Comparison of ENCODE assay signal across 27 mouse cellular contexts in the genomic region with DNA sequence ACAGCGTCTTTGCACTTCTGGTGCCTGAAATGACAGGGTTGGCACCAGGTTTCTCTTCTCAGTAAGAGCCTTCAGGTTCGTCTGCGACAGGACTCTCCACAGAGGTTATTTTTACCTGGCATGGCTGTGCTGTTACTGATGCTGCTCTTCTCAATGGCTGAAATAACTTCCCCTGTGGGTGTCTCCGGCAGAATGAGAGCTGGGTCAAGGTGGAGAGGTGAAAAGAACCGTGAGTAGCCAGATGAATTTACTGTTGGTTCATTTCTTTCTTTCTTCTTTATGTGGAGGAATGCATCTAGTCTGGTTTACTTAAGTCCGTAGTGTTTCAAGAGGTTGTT. TPM values are rescaled to one million over a fixed set of nuclear protein-coding genes. Genes with fewer than 3 reads are reported as not detected.
DNase-seq lines count a peak whose midpoint lies in the region; ATAC-seq and TF ChIP-seq lines count a peak whose summit lies in the region.
"Had no signal": no experiment of that assay in that cellular context is flagged by ENCODE, and none has a peak within 500 bp of the region (broad histone marks: within the 10 kb centered on the region; RNA-seq: fewer than 3 reads in every experiment).

No protein-coding gene starts in this region.

- peak overlapping the region; percentile 46 for H3K4me3 ChIP-seq in left cerebral cortex, adult 2 months
- H3K4me3 ChIP-seq: erythroblast, embryonic 14.5 days; heart, embryonic 12.5 days; hindbrain, embryonic 13.5 days; limb, embryonic 12.5 days; liver, embryonic 15.5 days had no signal

- peak overlapping the region; percentile 89 for H3K27ac ChIP-seq in left cerebral cortex, adult 2 months
- H3K27ac ChIP-seq: hindbrain, embryonic 13.5 days; limb, embryonic 12.5 days; liver, embryonic 15.5 days had no signal

- DNase-seq in frontal cortex, postnatal 10 days (ENCODE audit: low spot score in 2 of 2), result no peak
- peak in 1 of 2 experiments; percentile 11 for DNase-seq in left cerebral cortex, adult 2 months (ENCODE audit: extremely low spot score in 1 of 2, low spot score in 2 of 2)
- DNase-seq in left cerebral cortex, postnatal 10 days (ENCODE audit: extremely low spot score in 1 of 2, low spot score in 2 of 2), result no peak
- peak; percentile 39 to 47 for DNase-seq in right cerebral cortex, adult 2 months (ENCODE audit: low spot score in 2 of 2)
- DNase-seq in right cerebral cortex, postnatal 10 days (ENCODE audit: low spot score in 2 of 2), result no peak
- DNase-seq in cerebellum, postnatal 4 days (ENCODE audit: low spot score in 2 of 2), result no peak
- DNase-seq: adrenal gland, postnatal 14 days; cerebellum, adult 11-12 months; cerebellum, adult 9-11 months; gastrocnemius, postnatal 25 days; heart, adult 18-20 months; heart, postnatal 4 days; kidney, adult 9 months; kidney, postnatal 10 days; layer of hippocampus, adult 9-11 months; lung, embryonic 14.5 days; lung, postnatal 14 days had no signal

- intact Hi-C loops in left cerebral cortex, adult 2 months (cut with DNase I), result no loop called here
- intact Hi-C loops in left cerebral cortex, postnatal 10 days (cut with DNase I), result no loop called here

- peak; percentile 81 for ATAC-seq in frontal cortex, adult (ENCODE audit: low TSS enrichment)
- ATAC-seq: intestine, embryonic 16.5 days; Patski had no signal

- TF ChIP-seq CTCF in left cerebral cortex, adult 2 months (IDR thresholded peaks at IDR 0.05), result no peak

RNA-seq across cellular contexts. Expression of gene Robo1, which starts 0.2 kb away (rescaled TPM):
- 10 to 100 TPM; 50.3 to 55.6 TPM for total RNA-seq in left cerebral cortex, adult 2 months (2021)
- total RNA-seq in left cerebral cortex, postnatal 10 days (2021), result 100 to 1,000 TPM in 1 of 2 experiments, 10 to 100 TPM in 1; 96.8 to 101 TPM
- total RNA-seq: common myeloid progenitor, adult 5-6 weeks; MEL had no signal

Comparison
In these comparisons a context has a peak if more than half of its experiments do, and no peak if none do; other contexts are left out.
1. DNase-seq: peak in right cerebral cortex, adult 2 months (2 of 2); none in frontal cortex, postnatal 10 days (0 of 2), left cerebral cortex, postnatal 10 days (0 of 2), right cerebral cortex, postnatal 10 days (0 of 2) and cerebellum, postnatal 4 days (0 of 2).